Mouse (Mus musculus) ES-Bruce4 (cell line): ENCODE data around the gene Slc15a1. TPM values are rescaled to one million over a fixed set of nuclear protein-coding genes. Genes with fewer than 3 reads are reported as not detected.

Experiments used
- H3K27ac ChIP-seq: 2 replicates; pipeline ENCODE4 v1.5.1; 2012; ENCODE audit warnings: low read length, inconsistent platforms; ENCODE audit not compliant: insufficient read depth
- H3K27me3 ChIP-seq: 2 replicates; pipeline ENCODE4 v1.6.1; 2012; ENCODE audit warnings: mild to moderate bottlenecking, low read length, inconsistent platforms; ENCODE audit not compliant: control insufficient read depth, poor library complexity, insufficient read depth, severe bottlenecking
- H3K36me3 ChIP-seq: 2 replicates; pipeline ENCODE4 v1.6.1; 2012; ENCODE audit warnings: inconsistent platforms, mild to moderate bottlenecking, low read length, moderate library complexity; ENCODE audit not compliant: control insufficient read depth, poor library complexity, insufficient read depth, severe bottlenecking
- H3K4me1 ChIP-seq: one replicate; pipeline ENCODE4 v1.8.1; 2011; ENCODE audit warnings: low read length; ENCODE audit not compliant: control insufficient read depth, insufficient read depth
- H3K4me3 ChIP-seq: 2 replicates; pipeline ENCODE4 v1.5.1; 2011; ENCODE audit warnings: low read depth, mild to moderate bottlenecking, low read length
- H3K9ac ChIP-seq: 2 replicates; pipeline ENCODE4 v1.6.1; 2012; ENCODE audit warnings: low read depth, mild to moderate bottlenecking, inconsistent platforms; ENCODE audit not compliant: poor library complexity, severe bottlenecking
- H3K9me3 ChIP-seq: replicated peaks from 2 replicates; pipeline ENCODE4 v1.6.1; 2012; ENCODE audit warnings: mild to moderate bottlenecking, low read length, inconsistent platforms; ENCODE audit not compliant: control insufficient read depth, poor library complexity, insufficient read depth, severe bottlenecking
- CTCF ChIP-seq: IDR thresholded peaks from one replicate; pipeline ENCODE4 v1.8.1; 2011; ENCODE audit warnings: low read depth, low read length
- EP300 ChIP-seq: IDR thresholded peaks from 2 replicates; pipeline ENCODE4 v1.6.1; 2011; ENCODE audit warnings: low read depth, low read length; ENCODE audit not compliant: insufficient read depth
- POLR2A ChIP-seq: IDR thresholded peaks from one replicate; pipeline ENCODE4 v1.8.1; 2011; ENCODE audit warnings: low read length; ENCODE audit not compliant: insufficient read depth
- polyA plus RNA-seq: library from polyadenylated mRNA; stranded (reverse); fragments of >200 nt; gene quantifications from 2 replicates; pipeline ENCODE4 v1.2.4, GENCODE M21; 2011; ENCODE audit warnings: low read depth; ENCODE audit not compliant: missing spikeins, insufficient read depth, insufficient read length

The Slc15a1 gene
- polyA plus RNA-seq, 1 experiment = 1.5 TPM

DNA sequence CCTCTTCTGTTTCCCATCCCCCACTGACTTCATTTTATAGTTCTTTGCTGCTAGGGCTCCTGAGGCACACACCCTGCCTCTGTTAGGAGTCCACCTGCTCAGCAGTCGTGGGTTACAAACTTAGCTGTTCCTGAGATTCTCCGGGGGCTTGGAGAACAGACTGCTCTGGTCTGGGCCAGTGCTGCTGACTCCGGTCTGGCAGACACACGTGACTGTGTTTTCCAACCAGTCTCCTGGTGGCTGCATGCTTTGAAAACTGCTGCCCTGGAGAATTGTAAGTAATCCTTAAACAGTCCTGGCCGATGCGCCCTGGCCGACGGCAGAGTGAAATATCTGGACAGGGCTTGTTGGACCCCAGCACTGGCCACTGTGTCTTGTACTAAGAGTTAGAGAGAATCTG, 12.7 kb downstream of the Slc15a1 start:
- no peaks in the 10 kb centered on the region for H3K27me3 ChIP-seq
- H3K27ac ChIP-seq = no peak overlapping the region

DNA sequence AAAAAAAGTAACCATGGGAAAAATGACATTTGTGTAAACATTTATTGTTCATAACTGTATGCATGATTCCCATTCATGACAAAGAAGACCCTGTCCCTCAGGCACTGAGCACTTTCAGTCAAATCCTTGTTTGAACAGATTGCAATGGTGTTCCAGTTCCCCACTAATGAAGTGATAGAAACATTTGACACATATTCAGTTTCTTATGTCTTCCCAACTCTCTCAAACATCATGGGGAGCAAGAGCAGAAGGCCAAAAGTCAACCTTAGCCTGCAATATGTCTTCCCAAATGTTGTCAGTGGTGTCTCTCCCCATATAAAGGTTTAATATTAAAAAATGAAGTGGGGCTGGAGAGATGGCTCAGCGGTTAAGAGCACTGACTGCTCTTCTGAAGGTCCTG, 19.3 kb downstream of the Slc15a1 start:
- no peaks in the 10 kb centered on the region for H3K36me3 ChIP-seq
- no peaks in the 10 kb centered on the region for H3K27me3 ChIP-seq
- no peak overlapping the region for H3K27ac ChIP-seq
- no peaks in the 10 kb centered on the region for H3K4me1 ChIP-seq
- no peak overlapping the region for H3K9ac ChIP-seq
- no peaks in the 10 kb centered on the region for H3K9me3 ChIP-seq
- TF ChIP-seq CTCF = no peak
- no peak for TF ChIP-seq EP300
- TF ChIP-seq POLR2A = no peak
- no peak overlapping the region for H3K4me3 ChIP-seq

More for the DNA sequence above, 12.7 kb downstream of the Slc15a1 start:
- Histone ChIP-seq H3K4me3 (no peak overlapping the region), H3K9me3 (no peaks in the 10 kb centered on the region), H3K9ac (no peak overlapping the region), H3K36me3 (no peaks in the 10 kb centered on the region), H3K4me1 (no peaks in the 10 kb centered on the region)
- no peak for TF ChIP-seq EP300
- TF ChIP-seq POLR2A = no peak

- Histone ChIP-seq H3K36me3 (no peaks in the 10 kb centered on the region), H3K27ac (no peak overlapping the region), H3K4me3 (no peak overlapping the region), H3K9ac (no peak overlapping the region), H3K27me3 (no peaks in the 10 kb centered on the region), H3K4me1 (no peaks in the 10 kb centered on the region), H3K9me3 (no peaks in the 10 kb centered on the region)
- TF ChIP-seq POLR2A (no peak), CTCF (no peak), EP300 (no peak)
Measured at GRCm38 (mm10) chr14:121484436-121484835, 20.6 kb downstream of the Slc15a1 start.

DNA sequence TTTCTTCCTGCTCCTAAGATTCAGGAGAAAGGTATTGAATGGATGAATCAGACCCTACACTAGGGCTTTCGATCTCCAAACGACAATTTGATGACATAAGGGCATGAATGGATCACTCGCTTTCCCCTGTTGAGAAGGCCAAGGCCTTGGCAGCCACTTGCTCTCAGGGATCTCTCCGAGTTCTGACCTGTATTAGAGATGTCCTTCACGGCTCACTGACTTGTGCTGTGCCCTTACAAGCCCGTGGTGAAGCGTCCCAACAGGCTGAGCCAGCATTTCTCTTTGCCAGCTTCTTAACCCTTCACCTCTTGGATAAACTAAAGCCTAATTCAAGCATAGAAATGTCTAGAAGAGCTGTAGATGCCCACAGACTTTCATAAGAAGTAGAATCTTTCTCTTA, 22.9 kb downstream of the Slc15a1 start:
- H3K27ac ChIP-seq = no peak overlapping the region
- no peaks in the 10 kb centered on the region for H3K27me3 ChIP-seq
- no peaks in the 10 kb centered on the region for H3K36me3 ChIP-seq
- H3K9me3 ChIP-seq = no peaks in the 10 kb centered on the region
- H3K4me3 ChIP-seq = no peak overlapping the region
- H3K9ac ChIP-seq = no peak overlapping the region
- TF ChIP-seq CTCF (no peak), POLR2A (no peak), EP300 (no peak)
- H3K4me1 ChIP-seq = no peaks in the 10 kb centered on the region

- Histone ChIP-seq H3K27ac (no peak overlapping the region), H3K9me3 (no peaks in the 10 kb centered on the region), H3K27me3 (no peaks in the 10 kb centered on the region), H3K4me3 (no peak overlapping the region), H3K36me3 (no peaks in the 10 kb centered on the region), H3K9ac (no peak overlapping the region), H3K4me1 (no peaks in the 10 kb centered on the region)
- TF ChIP-seq CTCF (no peak), POLR2A (no peak), EP300 (no peak)
Measured at GRCm38 (mm10) chr14:121481591-121481990, 23.5 kb downstream of the Slc15a1 start.

GRCm38 (mm10) chr14:121479096-121479495, 26.0 kb downstream of the Slc15a1 start:
- no peaks in the 10 kb centered on the region for H3K4me1 ChIP-seq
- H3K27ac ChIP-seq = no peak overlapping the region
- no peak for TF ChIP-seq POLR2A
- no peak for TF ChIP-seq EP300
- no peak for TF ChIP-seq CTCF
- H3K9me3 ChIP-seq = no peaks in the 10 kb centered on the region
- no peak overlapping the region for H3K9ac ChIP-seq
- no peaks in the 10 kb centered on the region; the same call in 1 of the 2 replicates for H3K27me3 ChIP-seq
- no peak overlapping the region for H3K4me3 ChIP-seq
- no peaks in the 10 kb centered on the region for H3K36me3 ChIP-seq
